Mouse (Mus musculus) stomach, postnatal 0 days (tissue): ENCODE results near the gene Ndufs8.

Source experiments
- CTCF ChIP-seq: IDR thresholded peaks from 2 replicates; pipeline ENCODE4 v1.5.1; 2016; ENCODE audit warnings: antibody characterized with exemption, low read depth, mild to moderate bottlenecking, moderate library complexity
- EP300 ChIP-seq: optimal IDR thresholded peaks from 2 replicates; pipeline ENCODE3; 2016; ENCODE audit warnings: antibody characterized with exemption

DNA sequence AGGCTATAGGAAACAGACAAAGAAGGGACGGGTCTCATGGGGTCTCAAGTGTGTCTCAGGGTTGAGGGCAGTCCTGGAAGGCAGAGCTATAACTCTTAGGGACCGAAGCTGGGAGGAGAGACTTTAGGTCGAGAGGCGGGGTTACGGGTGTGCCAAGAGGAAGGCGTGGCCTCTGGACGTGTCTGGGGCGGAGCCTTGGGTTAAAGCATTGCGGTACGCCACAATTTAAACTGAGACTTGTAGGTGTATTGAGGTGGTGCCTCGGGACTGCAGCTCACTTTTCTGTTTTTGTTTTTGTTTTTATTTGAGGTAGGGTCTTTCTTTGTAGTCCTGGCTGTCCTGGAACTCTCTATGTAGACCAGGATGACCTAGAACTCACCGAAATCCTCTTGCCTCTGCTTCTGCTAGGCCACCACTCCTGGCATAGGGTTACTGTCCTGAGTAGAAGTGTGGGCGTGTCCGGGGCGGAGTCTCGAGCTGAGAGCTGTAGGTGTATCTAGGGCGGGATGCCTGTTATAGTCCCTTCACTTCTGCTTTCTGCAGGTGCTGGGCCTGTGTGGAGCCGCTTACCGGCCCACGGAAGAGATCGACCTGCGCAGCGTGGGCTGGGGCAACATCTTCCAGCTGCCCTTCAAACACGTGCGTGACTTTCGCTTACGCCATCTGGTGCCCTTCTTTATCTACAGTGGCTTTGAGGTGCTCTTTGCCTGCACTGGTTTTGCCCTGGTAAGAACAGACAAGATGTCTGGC is 30.6 kb upstream of the Ndufs8 start:
- no peak for TF ChIP-seq CTCF
- TF ChIP-seq EP300, result no peak
